Mouse (Mus musculus): ENCODE results near the gene Auts2.

DNA sequence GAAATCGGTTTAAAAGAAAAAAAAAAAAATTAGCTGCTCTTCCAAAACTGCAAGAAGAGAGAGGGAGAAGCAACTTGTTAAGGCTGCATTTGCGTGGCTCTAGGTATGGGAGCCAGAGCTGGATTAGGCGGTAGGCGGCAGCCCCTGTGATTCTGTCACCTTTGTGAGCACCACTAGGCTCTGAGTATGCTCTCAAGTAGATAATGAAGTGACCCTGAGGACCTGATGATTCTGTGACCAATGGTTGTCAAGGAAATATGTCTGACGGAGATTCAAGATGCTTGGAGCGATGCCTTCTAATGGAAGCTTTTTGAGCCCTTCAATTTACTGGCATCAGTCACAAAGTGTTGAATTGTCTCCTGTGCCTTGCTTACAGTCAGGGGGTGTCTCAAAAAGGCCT lies 1007.4 kb downstream of the Auts2 start:
- no peak for TF ChIP-seq CTCF (IDR thresholded peaks at IDR 0.05)
- no peak for TF ChIP-seq POLR2A (IDR thresholded peaks at IDR 0.05; ENCODE audit: insufficient read depth, low read depth, low read length)

Measured in heart, adult 2 months (tissue).